Mouse (Mus musculus) intestine, embryonic 14.5 days (tissue): Measurements from ENCODE around the gene Sim2. TPM values are rescaled to one million over a fixed set of nuclear protein-coding genes. Genes with fewer than 3 reads are reported as not detected.

Experiments used
- ATAC-seq: fragments of 200-750 bp; cut with Nextera tagmentation; replicated peaks from 2 replicates; pipeline ENCODE4 v1.8.0; 2017; ENCODE audit warnings: low read depth, moderate number of reproducible peaks, moderate TSS enrichment, moderate library complexity; ENCODE audit not compliant: low FRiP score, low TSS enrichment
- DNase-seq: peaks from one replicate; pipeline ENCODE4 v3.0.0-alpha.2; 2018; ENCODE audit warnings: low spot score
- H3K27ac ChIP-seq: fragments of 300-500 bp; sonication (generic); 2 replicates; pipeline ENCODE4 v1.5.1; 2014; ENCODE audit warnings: low read depth, mild to moderate bottlenecking, control low read depth
- H3K27me3 ChIP-seq: fragments of 300-500 bp; sonication (generic); replicated peaks from 2 replicates; pipeline ENCODE4 v1.6.1; 2014; ENCODE audit warnings: low read length, control low read depth; ENCODE audit not compliant: control insufficient read depth, insufficient read depth
- H3K36me3 ChIP-seq: fragments of 300-500 bp; sonication (generic); 2 replicates; pipeline ENCODE4 v1.6.1; 2014; ENCODE audit warnings: low read length, control low read depth; ENCODE audit not compliant: control insufficient read depth, insufficient read depth
- H3K4me1 ChIP-seq: fragments of 300-500 bp; sonication (generic); replicated peaks from 2 replicates; pipeline ENCODE4 v1.6.1; 2014; ENCODE audit warnings: low read length, control low read depth, mixed read lengths; ENCODE audit not compliant: control insufficient read depth, insufficient read depth
- H3K4me2 ChIP-seq: fragments of 300-500 bp; sonication (generic); 2 replicates; pipeline ENCODE4 v1.6.1; 2014; ENCODE audit warnings: low read length
- H3K4me3 ChIP-seq: fragments of 300-500 bp; sonication (generic); 2 replicates; pipeline ENCODE4 v1.5.1; 2014; ENCODE audit warnings: low read depth, low read length, control low read depth, mixed read lengths
- H3K9ac ChIP-seq: fragments of 300-500 bp; sonication (generic); 2 replicates; pipeline ENCODE4 v1.6.1; 2014; ENCODE audit warnings: mild to moderate bottlenecking, low read length
- H3K9me3 ChIP-seq: fragments of 300-500 bp; sonication (generic); 2 replicates; pipeline ENCODE4 v1.6.1; 2016; ENCODE audit warnings: low read length, control low read depth; ENCODE audit not compliant: control insufficient read depth
- WGBS: fragments of 180-500 bp; shearing (Covaris S2); extraction: QIAGEN DNeasy Blood & Tissue Kit; methylation state at CpG from one replicate; pipeline ENCODE4 v1.1.7; 2014; 5-methylcytosine and 5-hydroxymethylcytosine counted together
- polyA plus RNA-seq: library from polyadenylated mRNA; unstranded; fragments of >200 nt; fragmentation: Nextera tagmentation; extraction: Ambion mirVana; gene quantifications from 2 replicates; pipeline ENCODE4 v1.2.1, GENCODE M21; 2014

Sim2 gene
- polyA plus RNA-seq, 1 experiment from 2014 or later, result not detected

DNA sequence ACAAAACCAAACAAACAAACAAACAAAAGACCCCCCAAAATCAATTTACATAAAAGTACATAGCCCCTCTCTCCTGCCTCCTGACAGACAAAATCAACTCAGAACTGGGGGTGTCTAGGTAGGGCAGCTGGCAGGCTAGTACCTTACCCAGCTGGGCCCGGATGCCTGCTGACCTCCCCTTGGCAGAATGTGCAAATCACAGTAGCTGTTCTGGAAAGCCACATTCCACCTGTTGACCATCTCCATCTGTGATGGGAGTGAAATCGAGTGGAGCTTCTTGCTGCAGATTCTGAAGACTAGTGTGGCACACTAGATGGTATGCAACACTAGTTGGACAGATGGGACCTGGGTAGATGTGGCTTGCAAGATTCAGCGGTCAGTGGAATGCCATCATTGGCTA lies 34.4 kb upstream of the Sim2 start:
- DNase-seq, result no peak
- no peaks in the 10 kb centered on the region for H3K4me1 ChIP-seq
- 91% methylated on average over 3 of the region's 3 CpGs for WGBS
- H3K4me2 ChIP-seq, result no peak overlapping the region
- H3K9me3 ChIP-seq, result no peaks in the 10 kb centered on the region
- no peak overlapping the region for H3K9ac ChIP-seq
- no peak for ATAC-seq
- no peak overlapping the region for H3K4me3 ChIP-seq
- H3K27me3 ChIP-seq, result no peaks in the 10 kb centered on the region
- no peak overlapping the region for H3K27ac ChIP-seq
- H3K36me3 ChIP-seq, result no peaks in the 10 kb centered on the region

DNA sequence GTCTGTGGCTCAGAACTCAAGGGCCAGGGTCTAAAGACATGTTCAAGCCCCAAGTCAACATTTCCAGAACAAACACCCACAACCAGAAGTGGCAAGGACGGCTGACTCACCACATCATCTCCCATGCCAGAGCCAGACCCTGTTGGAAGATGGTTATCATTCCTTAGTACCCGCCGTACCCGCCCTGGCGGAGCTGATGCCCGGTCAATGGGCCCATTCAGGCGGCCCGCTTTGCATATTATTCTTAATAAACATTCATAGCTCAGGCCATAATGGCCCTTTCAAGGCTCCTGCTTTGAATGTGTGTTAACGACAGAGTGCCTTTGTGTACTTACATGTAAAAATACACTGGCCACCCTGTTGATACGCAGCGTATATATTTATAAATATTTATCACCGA lies 29.6 kb upstream of the Sim2 start:
- H3K9me3 ChIP-seq, result no peaks in the 10 kb centered on the region
- DNase-seq (no peak), ATAC-seq (no peak)
- H3K4me2 ChIP-seq, result no peak overlapping the region
- H3K27me3 ChIP-seq, result no peaks in the 10 kb centered on the region
- WGBS, result 78% methylated on average over 12 of the region's 12 CpGs
- H3K4me3 ChIP-seq, result no peak overlapping the region
- no peaks in the 10 kb centered on the region for H3K4me1 ChIP-seq
- no peak overlapping the region for H3K9ac ChIP-seq
- H3K36me3 ChIP-seq, result no peaks in the 10 kb centered on the region
- no peak overlapping the region for H3K27ac ChIP-seq

DNA sequence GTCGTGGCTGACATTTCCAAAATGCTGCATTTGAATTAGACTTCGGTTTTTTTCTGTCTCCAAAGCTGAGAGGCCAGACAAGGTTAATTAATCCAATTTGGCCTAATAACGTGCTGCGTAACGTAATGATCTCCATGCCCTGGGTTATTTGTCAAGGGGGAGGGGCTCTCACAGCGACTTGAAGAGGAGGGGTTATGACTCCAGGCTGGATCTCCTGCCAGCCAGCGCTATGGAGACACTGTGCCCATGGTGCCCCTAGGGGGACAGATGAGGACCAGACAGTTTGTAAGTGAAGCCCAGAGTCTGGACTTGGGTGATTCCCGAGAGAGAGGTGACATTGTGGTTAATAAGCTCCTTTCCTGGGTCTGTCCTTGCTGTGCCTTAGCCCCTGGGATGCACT lies 29.2 kb upstream of the Sim2 start:
- DNase-seq (no peak), ATAC-seq (peak; percentile 60; the same call in 1 of the 2 replicates)
- H3K4me3 ChIP-seq, result no peak overlapping the region
- no peak overlapping the region for H3K4me2 ChIP-seq
- no peak overlapping the region for H3K27ac ChIP-seq
- no peaks in the 10 kb centered on the region for H3K36me3 ChIP-seq
- H3K9ac ChIP-seq, result no peak overlapping the region
- no peaks in the 10 kb centered on the region for H3K27me3 ChIP-seq
- WGBS, result 54% methylated on average over 8 of the region's 8 CpGs
- H3K4me1 ChIP-seq, result no peaks in the 10 kb centered on the region
- H3K9me3 ChIP-seq, result no peaks in the 10 kb centered on the region

DNA sequence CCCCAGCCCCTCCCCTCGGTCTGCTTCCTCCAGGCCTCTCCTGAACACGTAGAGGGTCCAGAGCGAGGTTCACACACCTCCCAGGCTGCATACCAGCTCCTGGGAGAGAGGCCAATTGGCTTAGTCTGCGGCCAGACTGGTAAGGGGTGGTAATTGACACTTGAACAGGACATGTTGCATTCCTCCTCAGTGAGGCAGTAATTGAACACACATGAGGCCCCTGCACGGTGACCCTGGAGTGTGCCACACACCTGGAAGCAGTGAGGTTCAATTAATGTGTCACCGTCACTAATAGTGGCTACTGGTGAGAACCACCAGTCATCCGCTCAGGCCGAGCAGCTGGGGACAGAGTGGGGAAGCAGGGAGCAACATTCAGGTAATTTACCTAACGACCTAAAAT lies 24.9 kb upstream of the Sim2 start:
- 0 out of 2 replicates have a peak, but pooled peaks cover 4% of the 10 kb centered on the region for H3K9me3 ChIP-seq
- WGBS, result 56% methylated on average over 9 of the region's 9 CpGs
- no peaks in the 10 kb centered on the region for H3K4me1 ChIP-seq
- no peaks in the 10 kb centered on the region for H3K36me3 ChIP-seq
- no peak for ATAC-seq
- H3K4me2 ChIP-seq, result no peak overlapping the region
- DNase-seq, result no peak
- H3K27ac ChIP-seq, result no peak overlapping the region
- H3K4me3 ChIP-seq, result no peak overlapping the region
- H3K9ac ChIP-seq, result no peak overlapping the region
- no peaks in the 10 kb centered on the region for H3K27me3 ChIP-seq

DNA sequence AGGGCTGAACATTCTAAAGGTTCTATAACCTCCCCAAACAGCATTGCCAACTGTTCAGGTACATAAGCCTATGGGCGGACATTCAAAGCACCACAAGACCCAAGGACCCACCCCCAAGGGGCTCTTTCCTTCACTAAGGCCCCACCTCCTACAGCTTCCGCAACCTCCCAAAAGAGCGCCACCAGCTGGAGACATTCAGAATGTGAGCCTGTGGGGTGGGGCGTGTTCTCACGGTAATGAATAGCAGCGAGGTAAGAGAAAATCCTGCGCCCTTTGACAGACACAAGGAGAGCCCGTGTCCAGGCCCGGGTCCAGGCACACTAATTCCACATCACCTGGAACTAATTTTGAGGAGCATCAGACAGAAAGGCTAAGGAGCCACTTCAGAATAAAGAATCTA lies 20.5 kb upstream of the Sim2 start:
- H3K4me2 ChIP-seq, result no peak overlapping the region
- DNase-seq (no peak), ATAC-seq (no peak)
- 0 out of 2 replicates have a peak, but pooled peaks cover 10% of the 10 kb centered on the region for H3K9me3 ChIP-seq
- no peaks in the 10 kb centered on the region for H3K36me3 ChIP-seq
- H3K9ac ChIP-seq, result no peak overlapping the region
- no peaks in the 10 kb centered on the region for H3K27me3 ChIP-seq
- WGBS, result 70% methylated on average over 9 of the region's 9 CpGs
- H3K27ac ChIP-seq, result no peak overlapping the region
- H3K4me1 ChIP-seq, result no peaks in the 10 kb centered on the region
- H3K4me3 ChIP-seq, result no peak overlapping the region

DNA sequence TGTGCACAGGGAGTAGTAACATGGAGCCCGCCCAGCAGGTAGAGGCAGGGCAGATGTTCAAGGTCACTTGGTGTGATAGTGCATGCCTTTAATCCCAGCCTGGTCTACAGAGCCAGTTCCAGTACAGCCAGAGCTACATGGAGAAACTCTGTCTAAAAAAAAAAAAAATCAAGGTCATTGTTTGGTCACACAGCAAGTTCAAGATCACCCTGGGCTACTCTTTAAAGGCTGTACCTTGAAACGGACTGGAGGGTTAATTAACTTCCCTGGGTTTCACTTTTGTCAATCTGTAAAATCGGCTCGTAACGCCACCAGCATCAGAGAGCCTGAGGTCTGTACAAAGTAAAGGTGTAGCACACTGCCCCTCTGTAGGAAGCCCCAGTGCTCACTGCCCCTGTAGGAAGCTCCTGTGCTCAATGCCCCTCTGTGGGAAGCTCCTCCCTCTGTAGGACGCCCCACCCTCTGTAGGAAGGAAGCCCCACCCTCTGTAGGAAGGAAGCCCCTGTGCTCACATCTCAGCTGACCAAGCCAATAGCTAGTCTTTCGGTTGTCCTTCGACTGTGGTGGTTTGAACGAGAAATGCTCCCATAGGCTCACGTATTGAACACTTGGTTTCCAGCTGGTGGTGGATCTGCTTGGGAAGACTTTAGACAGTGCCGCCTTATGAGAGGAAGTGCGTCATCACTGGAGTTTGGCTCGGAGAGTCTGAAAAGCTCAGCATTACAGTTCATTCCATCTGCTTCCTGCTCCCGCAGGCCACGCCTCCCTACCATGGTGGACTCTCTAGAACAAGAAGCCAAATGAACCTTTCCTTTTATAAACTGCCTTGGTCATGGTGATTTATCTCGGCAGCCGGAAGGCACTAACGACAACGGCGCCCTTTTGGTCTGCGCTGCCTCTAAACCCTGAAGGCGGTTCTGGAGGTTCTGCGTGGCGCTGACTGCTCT lies 18.7 kb upstream of the Sim2 start:
- WGBS, result 70% methylated on average over 24 of the region's 24 CpGs
- no peak for ATAC-seq
- Histone ChIP-seq H3K4me1 (no peaks in the 10 kb centered on the region), H3K4me3 (no peak overlapping the region), H3K4me2 (peak overlapping the region; percentile 20; the same call in 1 of the 2 replicates), H3K27ac (no peak overlapping the region), H3K36me3 (no peaks in the 10 kb centered on the region), H3K27me3 (0 out of 2 replicates have a peak, but pooled peaks cover 6% of the 10 kb centered on the region), H3K9me3 (0 out of 2 replicates have a peak, but pooled peaks cover 10% of the 10 kb centered on the region), H3K9ac (no peak overlapping the region)
- no peak for DNase-seq

DNA sequence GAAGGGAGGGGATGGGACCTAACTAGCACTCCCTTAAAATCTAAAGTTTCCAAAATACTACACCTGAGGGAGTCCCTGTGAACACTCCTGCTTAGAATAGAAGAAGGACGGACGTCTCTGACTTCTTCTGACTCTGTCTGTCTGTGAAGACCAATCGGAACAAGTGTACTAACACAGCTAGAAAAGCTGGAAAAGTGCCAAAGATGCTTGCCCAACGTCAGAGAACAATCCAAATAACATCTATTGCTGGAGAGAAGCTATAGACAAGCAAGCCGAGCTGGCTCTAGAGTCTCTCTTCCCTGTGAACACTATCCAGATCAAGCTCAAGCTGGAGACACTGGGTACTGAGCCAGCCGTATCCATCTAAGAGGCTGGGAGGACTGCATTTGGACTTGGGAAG lies 18.0 kb upstream of the Sim2 start:
- no peak overlapping the region for H3K4me2 ChIP-seq

DNA sequence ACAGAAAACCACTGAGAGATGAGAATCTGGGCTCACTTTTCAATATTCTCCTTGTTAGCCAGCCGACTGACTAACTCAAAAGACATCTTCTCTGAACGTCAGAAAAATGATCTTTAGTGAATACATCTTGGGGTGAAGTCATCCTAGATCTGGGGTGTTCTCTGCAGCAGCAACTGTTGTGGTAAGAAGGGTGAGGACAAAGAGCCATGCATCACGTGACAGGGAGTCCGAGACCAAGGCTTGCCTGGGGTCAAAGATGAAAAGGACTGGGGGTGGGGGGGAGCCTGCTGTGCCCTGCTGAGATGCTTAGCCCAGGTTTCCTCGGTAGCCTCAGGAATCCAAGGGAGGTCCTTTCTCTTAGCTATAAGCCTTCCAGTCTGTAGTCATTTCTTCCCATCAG lies 17.5 kb upstream of the Sim2 start:
- H3K9ac ChIP-seq, result no peak overlapping the region

More for the DNA sequence above, 18.0 kb upstream of the Sim2 start:
- DNase-seq (no peak), ATAC-seq (no peak)
- Histone ChIP-seq H3K27me3 (0 out of 2 replicates have a peak, but pooled peaks cover 6% of the 10 kb centered on the region), H3K9me3 (0 out of 2 replicates have a peak, but pooled peaks cover 10% of the 10 kb centered on the region), H3K9ac (no peak overlapping the region), H3K36me3 (no peaks in the 10 kb centered on the region), H3K27ac (no peak overlapping the region), H3K4me1 (no peaks in the 10 kb centered on the region), H3K4me3 (no peak overlapping the region)
- 60% methylated on average over 6 of the region's 6 CpGs for WGBS

More for the DNA sequence above, 17.5 kb upstream of the Sim2 start:
- no peaks in the 10 kb centered on the region for H3K36me3 ChIP-seq
- ATAC-seq (no peak), DNase-seq (no peak)
- WGBS, result 60% methylated on average over 5 of the region's 5 CpGs
- H3K27ac ChIP-seq, result no peak overlapping the region
- 0 out of 2 replicates have a peak, but pooled peaks cover 7% of the 10 kb centered on the region for H3K9me3 ChIP-seq
- H3K4me1 ChIP-seq, result no peaks in the 10 kb centered on the region
- H3K4me2 ChIP-seq, result no peak overlapping the region
- no peak overlapping the region for H3K4me3 ChIP-seq
- 0 out of 2 replicates have a peak, but pooled peaks cover 6% of the 10 kb centered on the region for H3K27me3 ChIP-seq
